Mouse (Mus musculus) monocyte, adult 2 months (primary cell): ENCODE results near the gene Nat8f1.
"Not testable (repeated sequence)": the region's sequence is repeated elsewhere in the genome, so short reads cannot be mapped to it uniquely, and the experiment has no call there.

Experiments
- DNase-seq, 2 experiments: peaks; one replicate each; pipeline ENCODE4 v3.0.0; 2022; ENCODE audit warnings: low spot score in 2 of 2, low read depth in 1 of 2

Gene Nat8f1

DNA sequence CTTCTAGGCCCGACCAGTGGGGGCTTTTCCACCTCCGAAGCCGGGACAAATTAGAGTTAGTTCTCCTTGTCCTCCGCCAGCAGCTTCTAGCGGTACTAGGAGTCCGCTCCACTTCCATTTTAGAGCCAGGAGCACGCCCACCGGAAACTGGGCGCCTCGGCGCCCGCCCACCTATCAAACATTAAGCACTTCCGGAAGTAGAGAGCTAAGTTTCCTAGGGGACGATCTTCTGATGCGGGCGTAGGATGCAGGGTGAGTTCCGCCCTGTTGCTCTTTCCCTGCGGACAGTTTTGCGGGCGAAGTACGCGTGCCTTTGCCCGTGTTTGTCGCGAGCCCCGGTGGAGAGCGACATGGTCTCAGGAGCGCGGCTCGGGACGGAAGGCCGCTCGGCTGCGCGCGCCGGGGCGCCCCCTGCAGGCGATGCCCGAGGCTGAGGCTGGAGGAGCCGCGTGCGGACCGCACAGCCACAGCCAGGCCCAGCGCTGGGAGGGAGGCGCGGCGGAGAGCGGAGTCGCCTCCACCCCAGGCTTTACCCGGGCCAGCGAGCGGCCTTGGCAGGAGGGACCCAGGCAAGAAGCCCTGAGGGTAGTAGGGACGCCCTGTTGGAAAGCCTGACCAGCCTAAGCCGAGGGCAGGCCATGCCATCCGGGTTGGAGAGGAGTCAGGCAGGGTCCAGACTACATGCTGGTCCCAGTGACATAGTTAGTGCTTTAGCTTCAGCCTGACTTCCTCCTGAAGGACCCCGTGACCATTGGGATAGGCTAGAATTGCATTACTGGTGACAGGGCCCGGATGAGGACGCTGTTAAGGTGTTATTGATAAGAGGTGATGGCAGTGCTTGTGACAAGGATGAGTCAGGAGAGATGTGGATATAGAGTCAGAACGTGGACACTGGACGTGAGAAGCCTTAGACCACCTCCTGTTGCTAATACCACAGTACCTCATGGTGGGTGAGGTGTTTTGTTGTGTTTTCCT is at the start of gene Nat8f1:
Nat8f1 (minus strand) TSS at position 149 of the 975 bp plus-strand sequence.
- peak; percentile 70 to 82 for DNase-seq

DNA sequence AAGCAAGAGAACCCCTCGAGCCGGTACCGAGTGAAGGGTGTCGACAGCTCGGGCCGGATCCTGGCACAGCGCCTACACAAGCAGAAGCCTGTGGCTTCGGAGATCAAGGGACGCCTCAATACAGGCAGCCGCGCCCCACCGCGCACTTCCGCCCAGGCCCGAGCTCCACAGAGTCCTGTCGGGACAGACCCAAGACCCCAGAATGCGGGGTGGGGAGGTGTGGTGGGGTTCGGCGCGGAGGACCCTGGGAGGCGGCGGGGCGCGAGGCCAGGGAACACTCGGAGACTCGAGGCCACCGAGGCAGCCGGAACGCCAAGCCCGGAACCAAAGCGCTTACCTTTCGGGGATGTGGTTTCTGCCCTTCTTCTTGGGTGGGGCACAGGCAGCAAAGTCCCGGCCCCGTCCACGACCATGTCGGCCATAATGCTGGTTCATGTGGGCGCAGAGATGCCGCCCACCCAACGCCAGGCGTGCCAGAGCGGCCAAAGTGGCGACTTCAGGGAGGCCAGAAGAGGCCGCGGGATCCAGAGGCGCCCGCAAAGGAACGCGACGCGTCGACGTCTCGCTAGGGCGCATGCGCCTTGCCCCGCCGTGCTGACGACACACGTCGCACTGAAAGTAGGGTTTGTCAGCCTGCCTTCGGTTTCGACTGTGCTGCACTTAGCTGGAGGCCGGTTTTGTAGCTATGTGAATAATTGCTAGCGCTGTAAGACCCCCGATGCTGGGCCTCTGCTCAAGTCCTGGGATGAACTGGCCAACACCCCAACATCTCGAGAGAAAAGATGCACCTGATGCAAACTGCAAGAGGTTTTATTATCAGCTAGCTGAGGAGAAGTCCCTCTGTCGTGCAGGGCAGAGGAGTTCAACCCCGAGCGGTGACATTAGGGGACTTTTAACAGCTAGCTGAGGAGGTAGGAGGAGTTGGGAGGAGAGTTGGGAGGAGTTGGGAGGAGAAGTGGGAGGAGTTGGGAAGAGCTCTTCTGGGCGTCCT is 45.9 kb upstream of the Nat8f1 start, which contains the start of gene Dusp11:
Dusp11 (minus strand) TSS at position 567 of the 991 bp plus-strand sequence.
- peak; percentile 77 to 89 for DNase-seq

DNA sequence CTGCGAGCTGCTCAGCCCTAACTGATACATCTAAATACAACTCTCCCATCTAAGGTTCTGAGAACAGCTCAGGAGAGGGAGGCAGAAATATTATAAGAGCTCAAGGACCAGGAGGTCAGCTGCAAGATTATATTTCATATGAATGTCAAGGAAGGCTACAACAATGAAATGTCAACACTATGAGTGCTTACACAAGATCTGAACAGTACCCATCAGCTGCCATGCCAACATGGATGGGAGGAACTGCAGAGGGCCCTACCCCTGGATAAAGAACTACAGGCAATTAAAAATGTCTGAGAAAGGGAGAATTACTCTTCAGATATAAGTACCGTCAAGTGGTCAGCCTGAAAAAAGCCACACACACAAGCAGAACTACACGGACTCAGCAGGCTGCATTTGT is 42.1 kb upstream of the Nat8f1 start:
- no peak for DNase-seq

DNA sequence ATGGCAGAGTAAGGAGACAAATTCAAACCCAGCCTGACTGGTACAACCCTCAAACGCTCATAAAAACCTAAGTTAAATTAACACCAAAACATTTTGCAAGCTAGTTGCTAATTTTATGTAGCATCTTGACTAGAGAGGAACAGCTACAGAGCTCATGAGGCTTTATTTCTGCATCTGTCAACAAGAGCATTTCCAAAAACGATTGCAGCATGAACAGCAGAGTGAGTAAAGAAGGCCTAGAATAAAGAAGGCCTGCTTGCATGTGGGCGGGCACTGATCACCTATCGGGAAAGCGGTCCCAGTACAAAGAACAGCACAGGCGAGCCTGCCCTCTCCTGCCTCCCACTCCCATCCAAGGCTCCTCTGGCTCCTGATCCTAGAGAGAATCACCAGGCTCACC is 33.1 kb upstream of the Nat8f1 start:
- DNase-seq = no peak

DNA sequence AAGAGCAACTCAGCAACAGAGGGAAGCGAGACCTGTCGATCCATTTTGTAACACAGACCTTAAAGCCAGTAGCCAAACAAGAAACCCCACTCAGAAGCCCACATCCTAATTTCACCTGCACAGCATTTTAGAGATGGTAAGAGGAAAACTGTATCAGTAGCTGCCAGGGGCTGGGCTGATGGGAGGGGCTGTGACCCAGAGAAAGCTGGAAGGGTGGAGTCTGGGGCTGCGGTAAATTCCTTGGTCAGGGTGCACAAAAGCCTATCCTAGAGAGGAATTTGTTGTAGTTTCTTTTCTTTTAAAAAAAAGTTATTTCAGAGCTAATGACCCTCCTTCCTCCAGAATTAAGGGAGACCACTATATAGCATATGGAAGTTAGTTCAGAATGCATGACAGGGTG is 27.0 kb upstream of the Nat8f1 start:
- DNase-seq = no peak

DNA sequence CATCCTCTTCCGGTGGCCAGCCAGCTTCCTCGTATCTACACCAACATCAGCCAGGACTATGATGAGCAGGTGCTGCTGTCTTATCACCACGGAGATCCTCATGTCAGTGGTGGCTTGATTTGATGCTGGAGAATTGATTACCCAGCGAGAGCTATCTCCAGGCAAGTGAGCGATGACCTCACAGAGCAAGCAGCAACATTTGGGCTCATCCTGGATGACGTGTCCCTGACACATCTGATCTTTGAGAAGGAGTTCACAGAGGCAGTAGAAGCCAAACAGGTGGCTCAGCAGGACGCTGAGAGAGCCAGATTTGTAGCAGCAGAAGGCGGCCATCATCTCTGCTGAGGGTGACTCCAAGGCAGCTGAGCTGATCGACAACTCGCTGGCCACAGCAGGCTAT is 23.2 kb upstream of the Nat8f1 start:
- DNase-seq = no peak

DNA sequence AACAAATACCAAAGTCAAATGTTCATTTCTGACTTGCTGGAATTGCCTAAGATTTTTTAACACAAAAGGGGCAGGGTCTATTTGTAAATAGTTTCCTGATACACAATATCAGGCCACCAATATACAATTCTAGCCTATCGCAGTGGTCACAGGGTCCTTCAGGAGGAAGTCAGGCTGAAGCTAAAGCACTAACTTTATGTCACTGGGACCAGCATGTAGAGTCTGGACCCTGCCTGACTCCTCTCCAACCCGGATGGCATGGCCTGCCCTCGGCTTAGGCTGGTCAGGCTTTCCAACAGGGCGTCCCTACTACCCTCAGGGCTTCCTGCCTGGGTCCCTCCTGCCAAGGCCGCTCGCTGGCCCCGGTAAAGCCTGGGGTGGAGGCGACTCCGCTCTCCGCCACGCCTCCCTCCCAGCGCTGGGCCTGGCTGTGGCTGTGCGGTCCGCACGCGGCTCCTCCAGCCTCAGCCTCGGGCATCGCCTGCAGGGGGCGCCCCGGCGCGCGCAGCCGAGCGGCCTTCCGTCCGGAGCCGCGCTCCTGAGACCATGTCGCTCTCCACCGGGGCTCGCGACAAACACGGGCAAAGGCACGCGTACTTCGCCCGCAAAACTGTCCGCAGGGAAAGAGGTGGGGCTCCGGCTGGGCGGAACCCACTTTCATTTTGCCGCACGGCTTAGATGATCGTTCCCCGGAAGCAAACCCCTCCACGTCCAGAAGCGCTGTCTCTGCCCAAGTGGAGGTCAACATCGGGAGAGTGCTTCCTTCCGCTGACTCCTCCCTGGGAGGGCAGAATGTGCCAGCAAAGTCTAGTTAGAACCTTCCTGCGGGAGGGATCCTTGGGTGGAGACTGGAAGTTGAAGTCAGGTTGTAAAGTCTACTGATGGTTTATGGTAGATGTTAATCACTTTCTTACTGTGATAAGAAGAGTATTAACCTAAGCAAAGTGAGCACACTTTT is 21.3 kb upstream of the Nat8f1 start:
- DNase-seq = peak; percentile 64 to 76

DNA sequence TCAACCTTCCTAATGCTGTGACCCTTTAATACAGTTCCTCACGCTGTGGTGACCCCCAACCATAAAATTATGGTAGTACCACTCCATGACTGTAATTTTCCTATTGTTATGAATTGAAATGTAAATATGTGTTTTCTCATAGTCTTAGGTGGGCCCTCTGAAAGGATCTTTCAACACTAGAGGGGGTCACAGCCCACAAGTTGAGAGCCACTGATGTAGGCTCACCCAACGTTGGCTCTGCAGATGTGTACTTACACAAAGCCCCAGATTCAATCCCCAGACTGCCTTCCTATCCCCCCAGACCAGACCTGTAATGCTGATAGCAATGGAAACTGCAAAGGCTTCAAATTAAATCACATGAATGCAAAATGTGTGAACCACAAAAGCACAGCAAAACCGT is 20.2 kb upstream of the Nat8f1 start:
- DNase-seq = no peak

DNA sequence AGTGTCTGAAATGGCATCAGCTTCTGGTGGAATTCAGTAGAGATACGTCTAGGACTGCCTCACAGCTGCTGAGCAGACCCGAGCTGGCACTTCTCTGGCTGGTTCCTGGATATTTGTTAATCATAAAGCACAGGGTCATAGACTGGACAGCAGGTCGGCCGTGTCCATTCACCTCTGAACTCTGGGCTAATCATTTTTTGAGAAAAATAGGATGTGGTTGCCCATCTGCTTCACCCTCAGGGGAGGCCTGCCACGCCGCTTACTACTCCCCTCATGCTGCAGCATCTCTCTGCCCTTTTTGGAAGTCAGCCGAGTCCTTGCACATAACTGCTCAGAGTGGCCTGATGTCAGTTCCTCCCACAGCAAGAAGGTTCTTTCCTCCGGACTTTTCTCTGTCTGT is 18.6 kb upstream of the Nat8f1 start:
- no peak for DNase-seq

DNA sequence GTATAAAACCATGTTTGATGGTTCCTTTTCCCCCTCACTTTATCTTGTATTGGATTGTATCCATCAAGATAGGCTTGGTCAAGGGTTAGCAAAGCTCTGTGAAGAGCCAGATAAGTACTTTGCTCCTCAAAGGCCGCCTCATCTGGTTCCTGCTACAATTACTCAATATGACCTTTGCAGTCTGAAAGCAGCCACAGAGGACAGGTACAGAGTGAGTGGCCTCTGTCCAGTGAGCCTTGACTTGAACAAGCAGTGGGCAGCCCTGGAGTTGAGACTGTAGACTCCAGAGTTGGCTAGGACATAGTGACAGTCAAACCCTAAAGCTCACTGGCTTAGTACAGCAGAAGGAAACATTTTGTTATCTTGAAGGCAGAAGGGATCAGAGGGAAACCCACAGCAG is 13.8 kb upstream of the Nat8f1 start:
- no peak for DNase-seq

DNA sequence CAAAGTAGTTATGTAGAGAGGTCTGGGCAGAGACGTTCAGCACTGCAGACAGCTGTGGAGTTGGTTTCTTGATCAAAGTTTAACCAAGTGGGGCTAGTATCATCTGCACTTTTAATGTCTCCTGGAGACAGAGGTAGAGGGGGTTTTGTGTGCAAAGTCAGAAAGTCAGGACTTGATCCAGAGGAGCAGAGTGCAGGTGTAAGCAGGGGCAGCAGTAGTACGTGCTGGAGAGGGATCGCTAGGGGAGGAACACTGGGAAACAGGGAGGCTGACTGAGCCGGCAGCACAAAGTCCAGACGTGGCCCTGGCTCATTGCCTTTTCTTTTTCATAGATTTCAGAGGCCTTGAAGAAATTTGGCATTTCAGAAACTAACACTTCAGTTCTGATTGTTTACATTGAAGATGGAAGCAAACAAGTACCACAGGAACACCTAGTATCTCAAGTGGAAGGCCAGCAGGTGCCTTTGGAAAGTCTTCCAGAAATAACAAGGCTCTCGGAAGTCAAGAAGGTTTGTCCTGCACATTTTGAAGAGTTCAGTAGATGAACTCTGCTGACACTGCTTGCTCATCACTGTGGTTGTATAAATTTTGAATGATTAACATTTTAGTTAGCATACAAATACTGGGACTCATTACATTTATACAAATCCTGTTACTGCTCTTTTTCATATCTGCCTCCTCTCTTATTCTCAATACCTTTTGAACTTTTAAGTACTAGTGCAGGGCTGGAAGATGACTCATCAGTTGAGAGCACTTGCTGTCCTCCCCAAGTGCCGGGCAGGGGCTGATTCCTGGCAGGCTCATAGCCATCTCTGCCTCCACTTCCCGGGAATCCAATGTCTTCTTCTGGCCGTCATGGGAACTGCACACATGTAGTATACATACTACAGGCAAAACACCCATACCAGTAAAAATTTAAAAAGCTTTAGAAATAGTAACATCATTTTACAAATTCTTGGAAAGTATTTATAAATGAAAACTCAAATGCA is 12.3 kb upstream of the Nat8f1 start:
- DNase-seq = no peak

DNA sequence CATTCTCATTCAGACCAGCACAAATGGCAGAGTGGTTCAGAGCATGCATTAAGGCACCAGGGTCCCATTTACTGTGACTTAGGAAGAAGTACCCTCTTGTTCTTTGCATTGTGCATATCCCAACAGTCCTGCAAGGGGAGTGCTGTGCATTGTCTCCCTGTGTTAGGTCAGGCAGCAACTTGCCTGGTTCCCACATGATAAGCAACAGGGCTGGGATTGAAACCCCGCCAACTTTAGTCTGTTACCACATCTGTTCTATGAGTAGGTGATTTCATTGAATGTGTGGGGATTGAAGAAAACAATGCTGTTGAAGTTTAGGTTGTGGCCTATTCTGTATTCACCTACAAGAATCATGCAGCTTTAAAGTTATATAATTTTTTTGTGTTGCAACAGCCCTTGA is 11.2 kb upstream of the Nat8f1 start:
- DNase-seq = no peak

DNA sequence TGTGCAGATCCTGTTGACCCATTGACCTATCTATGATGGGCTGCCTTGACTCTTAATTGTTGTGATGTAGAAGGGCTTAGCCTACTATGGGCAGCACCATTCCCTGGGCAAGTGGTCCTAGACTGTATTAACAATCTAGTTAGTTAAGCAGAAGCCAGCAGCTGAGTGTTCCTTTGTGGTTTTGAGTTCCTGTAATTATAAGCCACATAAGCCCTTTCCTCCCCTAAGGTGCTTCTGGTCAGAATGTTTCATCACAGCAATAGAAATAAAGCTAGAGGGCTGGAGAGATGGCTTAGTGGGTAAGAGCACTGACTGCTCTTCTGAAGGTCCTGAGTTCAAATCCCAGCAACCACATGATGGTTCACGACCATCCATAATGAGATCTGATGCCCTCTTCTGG is 8.2 kb upstream of the Nat8f1 start:
- no peak for DNase-seq

DNA sequence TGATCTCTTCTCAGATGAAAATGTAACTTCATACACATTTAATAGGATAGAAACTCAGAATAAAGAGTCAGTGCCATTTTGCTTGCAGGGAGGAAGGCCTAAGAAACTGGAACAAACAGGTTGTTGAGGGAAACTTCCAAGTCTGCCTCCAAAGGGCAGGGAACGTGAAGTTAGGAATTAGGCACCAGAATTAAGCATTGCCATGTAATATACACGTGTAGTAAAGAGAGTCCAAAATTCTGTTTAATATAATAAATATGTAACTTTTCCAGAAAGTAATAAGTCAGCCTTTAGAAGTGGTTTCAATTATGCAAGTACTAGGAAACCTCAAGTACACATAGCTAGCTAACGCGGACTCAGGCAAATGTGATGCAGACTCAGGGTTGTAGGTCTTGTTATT is 3.9 kb upstream of the Nat8f1 start:
- DNase-seq = no peak

DNA sequence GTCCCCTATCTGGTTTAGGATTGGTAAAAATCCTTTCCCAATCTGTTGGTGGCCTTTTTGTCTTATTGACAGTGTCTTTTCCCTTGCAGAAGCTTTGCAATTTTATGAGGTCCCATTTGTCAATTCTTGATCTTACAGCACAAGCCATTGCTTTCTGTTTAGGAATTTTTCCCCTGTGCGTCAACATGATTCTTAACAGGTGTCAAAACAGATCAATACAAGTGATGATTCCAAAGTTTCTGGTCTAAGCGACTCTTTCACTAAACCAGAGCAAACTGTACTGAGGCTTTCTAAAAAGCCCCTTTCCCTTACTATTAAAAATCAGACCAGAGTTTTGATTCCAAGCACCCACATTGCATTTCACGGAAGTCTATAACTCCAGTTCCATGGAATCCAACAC is 2.9 kb upstream of the Nat8f1 start:
- DNase-seq = not testable (repeated sequence)

DNA sequence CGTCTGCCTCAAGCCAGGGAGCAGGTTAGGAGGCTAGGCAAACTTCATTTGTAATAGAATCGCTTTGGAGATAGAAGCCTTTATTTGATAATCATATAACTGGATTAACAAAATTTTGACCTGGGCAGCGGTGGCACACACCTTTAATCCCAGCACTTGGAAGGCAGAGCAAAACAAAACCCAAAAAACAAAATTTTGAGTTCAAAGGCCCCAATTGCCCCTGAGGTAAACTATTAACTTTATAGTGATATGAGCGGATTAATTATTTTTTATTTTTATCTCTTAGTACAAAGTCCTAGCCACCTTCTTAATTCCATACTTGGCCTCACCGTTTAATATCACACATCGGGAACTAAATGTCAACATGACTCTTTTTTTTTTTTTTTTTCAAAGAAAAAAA is 1.1 kb upstream of the Nat8f1 start:
- DNase-seq = no peak

DNA sequence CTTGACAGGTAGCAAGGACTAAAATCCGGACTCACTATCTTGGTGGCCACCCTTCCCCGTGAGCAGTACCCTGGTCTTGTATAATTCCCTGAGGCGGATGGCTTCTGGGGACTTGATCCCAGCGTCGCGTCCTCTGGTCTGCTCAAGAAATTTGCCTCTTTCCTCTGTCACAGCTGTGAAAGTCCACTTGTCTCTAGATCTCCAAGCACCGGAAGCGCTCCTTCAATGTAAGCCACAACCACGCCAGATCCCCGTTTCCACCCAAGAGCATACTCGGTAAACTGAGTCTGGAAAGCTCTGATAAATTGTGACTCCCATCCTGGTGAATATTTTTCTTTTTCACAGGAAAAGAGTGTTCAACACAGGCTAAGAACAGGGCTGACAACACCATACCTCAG is 347 bp downstream of the Nat8f1 start:
- DNase-seq = no peak

DNA sequence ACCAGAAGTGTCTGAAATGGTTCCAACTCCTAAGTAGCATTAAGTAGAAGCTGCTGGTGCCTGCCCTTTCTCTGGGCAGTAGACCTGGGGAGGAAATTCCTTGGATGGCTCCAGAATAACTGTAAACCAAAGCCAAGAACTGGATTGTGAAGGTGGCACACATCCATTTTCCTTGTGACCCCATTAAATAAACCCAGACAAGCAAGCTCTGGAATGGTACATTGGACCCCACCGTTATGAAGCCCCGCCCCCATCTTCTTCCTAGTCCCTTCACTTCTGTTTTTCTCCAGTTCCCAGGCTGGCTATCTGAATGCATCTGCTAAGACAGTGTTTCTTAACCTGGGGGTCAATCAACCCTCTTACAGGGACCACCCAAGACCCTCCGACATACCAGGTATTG is 3.9 kb downstream of the Nat8f1 start, which contains the start of gene Tprkb:
Tprkb (plus strand) TSS at position 279 of the 400 bp plus-strand sequence.
- no peak for DNase-seq

DNA sequence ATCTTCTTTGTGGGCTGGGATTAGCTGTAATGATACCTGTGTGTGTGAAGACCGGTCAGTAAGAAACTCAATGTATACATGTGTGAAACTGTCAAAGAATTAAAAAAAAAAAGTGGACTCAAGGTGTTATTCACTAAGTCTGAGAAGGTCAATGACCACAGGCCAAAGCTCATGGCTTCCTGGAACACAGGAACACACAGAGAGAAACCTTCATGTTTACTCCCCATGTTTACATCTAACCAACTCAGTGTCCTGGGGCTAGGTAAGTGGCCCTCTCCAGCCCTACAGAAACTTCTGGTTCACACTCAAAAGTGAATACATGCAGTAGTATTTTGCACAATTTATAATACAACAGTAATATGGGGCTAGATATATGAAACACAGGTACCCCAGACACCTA is 5.8 kb downstream of the Nat8f1 start:
- DNase-seq = no peak
